Mouse (Mus musculus) limb, embryonic 11.5 days (tissue): ENCODE results near the gene Lpp. TPM values are rescaled to one million over a fixed set of nuclear protein-coding genes. Genes with fewer than 3 reads are reported as not detected.

Experiments used
- ATAC-seq: fragments of 200-750 bp; cut with Nextera tagmentation; 2 replicates; pipeline ENCODE4 v1.8.0; 2017; ENCODE audit warnings: low read depth; ENCODE audit not compliant: insufficient number of reproducible peaks, low FRiP score, low TSS enrichment
- DNase-seq: peaks from one replicate; pipeline ENCODE4 v3.0.0-alpha.2; 2015; ENCODE audit warnings: low spot score
- H3K27ac ChIP-seq: fragments of 300-500 bp; sonication (generic); replicated peaks from 2 replicates; pipeline ENCODE4 v1.5.1; 2014; ENCODE audit warnings: low read depth, mild to moderate bottlenecking, low read length
- H3K27me3 ChIP-seq: fragments of 300-500 bp; sonication (generic); 2 replicates; pipeline ENCODE4 v1.6.1; 2014; ENCODE audit warnings: mild to moderate bottlenecking, low read length, mixed read lengths; ENCODE audit not compliant: control insufficient read depth, insufficient read depth
- H3K36me3 ChIP-seq: fragments of 300-500 bp; sonication (generic); 2 replicates; pipeline ENCODE4 v1.6.1; 2014; ENCODE audit warnings: mild to moderate bottlenecking, low read length, moderate library complexity, mixed read lengths; ENCODE audit not compliant: control insufficient read depth, insufficient read depth
- H3K4me1 ChIP-seq: fragments of 300-500 bp; sonication (generic); 2 replicates; pipeline ENCODE4 v1.6.1; 2014; ENCODE audit warnings: low read length, mixed read lengths; ENCODE audit not compliant: control insufficient read depth, insufficient read depth
- H3K4me2 ChIP-seq: fragments of 300-500 bp; sonication (generic); 2 replicates; pipeline ENCODE4 v1.6.1; 2014; ENCODE audit warnings: low read depth, mild to moderate bottlenecking, moderate library complexity; ENCODE audit not compliant: severe bottlenecking
- H3K4me3 ChIP-seq: fragments of 300-500 bp; sonication (generic); 2 replicates; pipeline ENCODE4 v1.5.1; 2014; ENCODE audit warnings: low read depth, low read length
- H3K9ac ChIP-seq: fragments of 300-500 bp; sonication (generic); 2 replicates; pipeline ENCODE4 v1.6.1; 2014; ENCODE audit warnings: mild to moderate bottlenecking, low read length
- H3K9me3 ChIP-seq: fragments of 300-500 bp; sonication (generic); 2 replicates; pipeline ENCODE4 v1.6.1; 2016; ENCODE audit warnings: low read length; ENCODE audit not compliant: control insufficient read depth
- WGBS: fragments of 180-500 bp; shearing (Covaris S2); extraction: QIAGEN DNeasy Blood & Tissue Kit; methylation state at CpG from one replicate; pipeline ENCODE4 v1.1.7; 2014; 5-methylcytosine and 5-hydroxymethylcytosine counted together
- polyA plus RNA-seq: library from polyadenylated mRNA; unstranded; fragments of >200 nt; fragmentation: Nextera tagmentation; extraction: Ambion mirVana; gene quantifications from 2 replicates; pipeline ENCODE4 v1.2.1, GENCODE M21; 2014

Lpp gene
- polyA plus RNA-seq, 1 experiment from 2014 or later = 38.2 TPM

DNA sequence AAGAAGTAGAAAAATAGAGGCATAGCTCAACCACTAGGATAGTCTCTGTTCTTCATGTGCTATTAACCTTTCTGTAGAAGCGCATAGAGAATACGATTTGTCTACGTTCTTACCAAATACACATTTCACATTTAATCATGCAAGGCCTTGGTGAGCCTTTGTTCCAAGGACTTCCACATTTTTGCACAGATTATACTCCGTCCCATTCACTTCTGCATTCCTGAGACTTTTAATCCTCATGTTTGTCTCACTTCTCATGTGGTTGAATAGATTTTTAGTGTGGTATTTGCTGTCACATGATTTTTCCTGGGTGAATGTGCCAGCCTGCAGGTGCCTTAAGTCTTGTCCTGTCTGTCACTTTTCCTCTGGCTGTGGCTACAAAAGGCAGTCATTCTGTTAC lies 586.1 kb downstream of the Lpp start:
- no peak overlapping the region for H3K4me3 ChIP-seq
- no peaks in the 10 kb centered on the region; the same call in 1 of the 2 replicates for H3K36me3 ChIP-seq
- no peaks in the 10 kb centered on the region for H3K4me1 ChIP-seq
- H3K9me3 ChIP-seq = no peaks in the 10 kb centered on the region
- DNase-seq (no peak), ATAC-seq (no peak)
- H3K4me2 ChIP-seq = no peak overlapping the region
- H3K9ac ChIP-seq = no peak overlapping the region
- H3K27me3 ChIP-seq = no peaks in the 10 kb centered on the region
- WGBS = 97% methylated on average over 4 of the region's 4 CpGs
- no peak overlapping the region for H3K27ac ChIP-seq

DNA sequence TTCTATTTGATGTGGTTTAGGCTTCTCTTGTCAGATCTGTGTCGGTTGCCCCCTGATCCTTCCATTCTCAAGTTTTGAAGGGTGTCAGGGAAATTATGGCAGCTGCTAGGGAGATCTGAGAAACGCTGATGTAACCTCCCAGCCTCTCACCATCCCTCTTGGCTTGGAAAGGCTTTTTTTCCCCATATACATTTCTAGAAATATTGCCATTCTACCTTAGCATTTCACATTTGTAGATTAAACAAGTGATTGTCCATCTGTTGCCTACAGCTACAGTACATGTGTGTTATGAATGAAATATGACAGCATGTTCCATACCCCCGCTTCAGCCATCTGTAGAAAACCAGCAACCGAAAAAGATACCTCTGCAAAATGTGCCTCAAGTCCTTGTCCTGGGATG lies 589.5 kb downstream of the Lpp start:
- H3K4me2 ChIP-seq = no peak overlapping the region
- H3K4me1 ChIP-seq = no peaks in the 10 kb centered on the region
- no peaks in the 10 kb centered on the region for H3K9me3 ChIP-seq
- ATAC-seq = no peak
- H3K36me3 ChIP-seq = no peaks in the 10 kb centered on the region; the same call in 1 of the 2 replicates
- H3K9ac ChIP-seq = no peak overlapping the region
- H3K27ac ChIP-seq = no peak overlapping the region
- no peak overlapping the region for H3K4me3 ChIP-seq
- WGBS = 81% methylated on average over 4 of the region's 4 CpGs
- no peak for DNase-seq
- no peaks in the 10 kb centered on the region for H3K27me3 ChIP-seq

DNA sequence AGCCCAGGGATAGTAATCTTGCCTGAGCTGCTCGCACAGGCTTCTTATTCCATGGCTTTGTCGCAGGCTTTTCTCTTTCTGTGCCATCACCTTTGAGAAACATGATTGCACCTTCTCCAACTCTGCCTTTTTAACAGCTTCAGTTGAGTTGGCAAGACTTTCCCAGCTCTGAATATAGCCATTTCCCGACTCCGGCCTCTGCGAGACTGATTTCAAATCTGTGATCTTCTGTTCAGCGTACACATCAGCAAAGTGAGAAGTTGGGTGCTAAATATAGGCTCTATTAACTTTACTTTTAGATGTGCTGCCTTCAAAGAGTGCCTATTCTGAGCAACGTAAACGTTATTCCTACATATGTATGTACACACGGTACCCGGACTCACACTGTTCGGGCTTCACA lies 597.0 kb downstream of the Lpp start:
- DNase-seq (no peak), ATAC-seq (no peak)
- WGBS = 94% methylated on average over 11 of the region's 11 CpGs
- Histone ChIP-seq H3K27ac (no peak overlapping the region), H3K27me3 (no peaks in the 10 kb centered on the region), H3K4me2 (no peak overlapping the region), H3K4me3 (no peak overlapping the region), H3K4me1 (no peaks in the 10 kb centered on the region), H3K9me3 (no peaks in the 10 kb centered on the region), H3K36me3 (no peaks in the 10 kb centered on the region), H3K9ac (no peak overlapping the region)

DNA sequence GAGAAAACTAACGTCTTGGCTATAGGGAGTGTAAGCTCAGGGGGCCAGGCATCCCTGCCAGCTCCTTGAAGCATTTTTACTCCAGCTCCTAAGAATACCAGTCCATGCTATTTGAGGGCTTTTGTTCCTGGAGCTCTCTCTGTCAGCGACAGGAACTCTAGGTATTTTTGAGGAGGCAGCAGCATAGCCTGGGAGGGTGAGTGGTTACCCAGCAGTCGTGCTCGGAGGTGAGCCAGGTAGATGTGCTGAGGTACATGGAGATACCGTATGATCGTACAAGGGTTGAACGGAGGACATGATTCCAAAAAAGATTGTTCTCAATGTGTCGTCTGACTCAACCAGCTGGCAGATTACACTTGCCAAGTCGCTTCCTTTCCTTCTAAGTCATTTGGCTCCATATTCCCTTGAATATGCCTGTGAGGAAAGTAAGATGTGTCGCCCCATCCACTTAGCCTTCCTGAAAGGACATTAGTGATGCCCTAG lies 597.8 kb downstream of the Lpp start:
- no peak for DNase-seq
- Histone ChIP-seq H3K4me3 (no peak overlapping the region), H3K4me2 (no peak overlapping the region), H3K27ac (no peak overlapping the region), H3K4me1 (no peaks in the 10 kb centered on the region), H3K9me3 (no peaks in the 10 kb centered on the region), H3K9ac (no peak overlapping the region), H3K27me3 (no peaks in the 10 kb centered on the region), H3K36me3 (no peaks in the 10 kb centered on the region)
- ATAC-seq = no peak
- 89% methylated on average over 10 of the region's 10 CpGs for WGBS

DNA sequence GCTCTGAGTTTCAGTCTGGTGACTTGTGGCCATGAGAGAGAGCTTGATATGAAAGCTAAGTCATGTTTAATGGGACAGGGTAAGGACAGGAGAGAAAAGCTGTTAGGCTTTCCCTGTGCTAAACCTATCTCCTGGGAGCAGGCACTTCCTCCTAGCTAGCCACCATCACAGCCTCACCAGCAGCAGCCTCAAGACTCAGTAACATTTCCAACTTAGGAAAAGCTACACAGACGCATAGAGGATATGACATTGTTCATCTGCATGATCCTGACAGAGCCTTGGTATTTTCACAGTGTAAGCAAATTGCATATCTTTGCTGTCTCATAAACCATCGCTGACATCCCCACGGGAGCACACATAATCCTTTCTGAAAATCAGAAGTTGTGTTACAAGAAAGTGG lies 598.7 kb downstream of the Lpp start:
- WGBS = 87% methylated on average over 3 of the region's 3 CpGs
- no peaks in the 10 kb centered on the region for H3K4me1 ChIP-seq
- no peaks in the 10 kb centered on the region for H3K36me3 ChIP-seq
- H3K4me2 ChIP-seq = no peak overlapping the region
- no peaks in the 10 kb centered on the region for H3K9me3 ChIP-seq
- H3K9ac ChIP-seq = no peak overlapping the region
- H3K27me3 ChIP-seq = no peaks in the 10 kb centered on the region
- no peak overlapping the region for H3K27ac ChIP-seq
- no peak for DNase-seq
- no peak for ATAC-seq
- no peak overlapping the region for H3K4me3 ChIP-seq

DNA sequence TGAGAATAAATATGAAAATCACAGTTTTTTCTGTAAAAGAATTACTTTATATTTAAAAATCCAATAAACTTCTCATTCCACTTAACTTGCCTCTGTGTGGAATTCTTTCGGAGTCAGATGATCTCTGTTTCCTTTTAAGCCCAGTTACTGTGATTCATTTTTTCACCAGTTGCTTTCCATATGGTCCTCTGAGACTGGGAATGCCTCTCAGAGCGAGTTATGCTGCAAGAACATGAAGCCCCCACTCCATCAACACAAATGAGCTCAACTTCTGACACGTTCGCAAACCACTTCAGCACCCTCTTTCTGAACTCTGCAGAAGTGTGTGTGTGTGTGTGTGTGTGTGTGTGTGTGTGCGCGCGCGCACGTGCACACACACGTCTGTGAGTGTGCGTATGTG lies 599.2 kb downstream of the Lpp start:
- Histone ChIP-seq H3K4me1 (no peaks in the 10 kb centered on the region), H3K27ac (no peak overlapping the region), H3K4me3 (no peak overlapping the region), H3K27me3 (no peaks in the 10 kb centered on the region), H3K9me3 (no peaks in the 10 kb centered on the region), H3K36me3 (no peaks in the 10 kb centered on the region), H3K9ac (no peak overlapping the region), H3K4me2 (no peak overlapping the region)
- DNase-seq = no peak
- no peak for ATAC-seq
- WGBS = 87% methylated on average over 11 of the region's 11 CpGs

DNA sequence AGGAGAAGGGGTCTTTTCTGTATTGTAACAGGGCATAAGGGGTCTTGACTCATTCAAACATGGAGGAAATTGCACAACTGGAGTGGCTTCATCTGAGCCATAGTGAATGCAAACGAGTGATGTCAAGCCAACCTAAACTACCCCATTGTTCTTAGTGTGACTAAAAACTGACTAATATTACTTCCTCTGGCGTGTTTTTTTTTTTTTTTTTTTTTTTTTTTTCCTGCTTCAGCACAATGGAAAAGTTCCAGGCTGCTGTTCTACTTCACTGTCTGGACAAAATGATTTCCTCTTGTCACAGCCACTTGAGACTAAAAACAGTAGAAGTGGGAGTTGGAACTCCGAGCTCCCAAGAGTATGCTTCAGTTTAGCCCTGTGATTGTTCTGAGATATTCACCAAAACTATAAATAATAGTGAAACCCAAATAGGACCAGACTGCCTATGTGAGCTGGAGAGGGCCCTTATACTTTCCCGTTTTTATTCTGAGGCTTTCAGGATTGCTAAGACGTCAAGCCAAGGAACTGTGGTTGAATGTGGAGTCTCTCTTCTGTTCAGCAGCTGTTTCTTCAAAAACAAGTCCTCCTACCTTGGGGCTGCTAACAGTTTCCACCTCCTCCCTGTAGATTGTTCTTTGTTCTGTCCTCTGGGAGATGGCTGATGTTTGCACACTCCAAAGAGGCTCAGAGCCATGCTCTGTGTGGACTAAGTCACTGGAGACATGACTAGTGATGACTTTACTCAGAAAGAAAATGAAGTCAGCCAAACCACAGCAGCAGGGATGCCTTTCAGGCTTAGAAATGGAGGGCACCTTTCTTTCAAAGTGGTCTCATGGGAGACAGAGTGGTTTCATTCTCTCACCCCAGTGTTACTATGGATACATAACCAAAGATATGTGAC lies 617.9 kb downstream of the Lpp start:
- ATAC-seq = no peak
- WGBS = 84% methylated on average over 5 of the region's 5 CpGs
- no peak overlapping the region for H3K27ac ChIP-seq
- H3K4me1 ChIP-seq = no peaks in the 10 kb centered on the region
- H3K4me2 ChIP-seq = no peak overlapping the region
- no peak for DNase-seq
- H3K4me3 ChIP-seq = no peak overlapping the region
- no peaks in the 10 kb centered on the region for H3K36me3 ChIP-seq
- H3K27me3 ChIP-seq = no peaks in the 10 kb centered on the region
- no peaks in the 10 kb centered on the region for H3K9me3 ChIP-seq
- H3K9ac ChIP-seq = no peak overlapping the region

DNA sequence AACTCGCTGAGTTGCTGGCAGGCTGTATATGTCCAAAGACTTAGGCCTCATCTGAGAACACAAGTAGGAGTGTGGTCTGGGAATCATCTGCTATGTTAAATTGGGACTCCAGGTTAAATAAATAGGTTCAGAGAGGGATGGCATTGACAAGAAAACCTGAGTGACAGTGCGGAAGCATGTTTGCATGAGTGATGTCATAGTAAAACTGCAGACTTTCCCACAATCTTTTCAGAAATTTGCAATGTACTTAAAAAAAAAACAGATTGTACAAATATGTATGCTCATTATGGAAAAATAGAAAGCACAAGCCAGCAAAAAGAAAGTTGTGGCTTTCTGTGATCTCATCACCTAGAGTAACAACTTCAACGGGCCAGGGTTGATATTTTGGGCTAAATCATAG lies 619.6 kb downstream of the Lpp start:
- 92% methylated on average over 3 of the region's 3 CpGs for WGBS
- Histone ChIP-seq H3K4me1 (no peaks in the 10 kb centered on the region), H3K9ac (no peak overlapping the region), H3K36me3 (no peaks in the 10 kb centered on the region), H3K27me3 (no peaks in the 10 kb centered on the region), H3K27ac (no peak overlapping the region), H3K4me3 (no peak overlapping the region), H3K4me2 (no peak overlapping the region), H3K9me3 (no peaks in the 10 kb centered on the region)
- no peak for DNase-seq
- no peak for ATAC-seq
